Mouse (Mus musculus) heart, adult 11 months (tissue): ENCODE measurements around the gene Slc44a2.
"Not testable (repeated sequence)": the region's sequence is repeated elsewhere in the genome, so short reads cannot be mapped to it uniquely, and the experiment has no call there.

ENCODE experiments used
- DNase-seq: peaks from one replicate; pipeline ENCODE4 v3.0.0; 2022

Slc44a2 gene

GRCm38 (mm10) chr9:21305065-21305464 is 15.4 kb upstream of the Slc44a2 start:
- DNase-seq = no peak

GRCm38 (mm10) chr9:21309150-21309741 is 11.3 kb upstream of the Slc44a2 start:
- DNase-seq = no peak

- DNase-seq = peak; percentile 84
These were observed 8.8 kb upstream of the Slc44a2 start for GRCm38 (mm10) chr9:21311695-21312094.

DNA sequence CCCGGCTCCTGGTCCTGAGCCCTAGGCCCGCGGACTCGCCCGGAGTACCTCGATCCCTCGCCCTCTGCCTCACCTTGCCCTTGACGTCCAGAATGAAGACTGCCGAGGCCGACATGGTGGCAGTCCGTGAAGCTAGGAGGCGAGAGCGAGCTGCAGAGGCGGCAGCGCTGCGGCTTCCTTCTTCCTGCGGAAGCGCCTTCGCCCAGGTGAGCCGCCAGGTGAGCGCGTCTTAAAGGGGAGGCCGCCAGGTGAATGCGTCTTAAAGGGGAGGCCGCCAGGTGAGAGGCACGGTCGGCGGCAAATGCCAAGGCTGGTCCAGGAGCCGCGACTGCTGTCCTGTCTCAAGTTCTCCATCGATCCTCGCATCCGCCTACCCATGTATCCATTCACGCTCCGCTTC is 8.4 kb upstream of the Slc44a2 start, which contains the start of gene Ap1m2:
TSS of gene Ap1m2 (minus strand) at position 204 of the 400 bp plus-strand sequence.
- DNase-seq = peak; percentile 88

- peak; percentile 98 for DNase-seq
These were observed 7.1 kb upstream of the Slc44a2 start for GRCm38 (mm10) chr9:21313394-21313793.

DNA sequence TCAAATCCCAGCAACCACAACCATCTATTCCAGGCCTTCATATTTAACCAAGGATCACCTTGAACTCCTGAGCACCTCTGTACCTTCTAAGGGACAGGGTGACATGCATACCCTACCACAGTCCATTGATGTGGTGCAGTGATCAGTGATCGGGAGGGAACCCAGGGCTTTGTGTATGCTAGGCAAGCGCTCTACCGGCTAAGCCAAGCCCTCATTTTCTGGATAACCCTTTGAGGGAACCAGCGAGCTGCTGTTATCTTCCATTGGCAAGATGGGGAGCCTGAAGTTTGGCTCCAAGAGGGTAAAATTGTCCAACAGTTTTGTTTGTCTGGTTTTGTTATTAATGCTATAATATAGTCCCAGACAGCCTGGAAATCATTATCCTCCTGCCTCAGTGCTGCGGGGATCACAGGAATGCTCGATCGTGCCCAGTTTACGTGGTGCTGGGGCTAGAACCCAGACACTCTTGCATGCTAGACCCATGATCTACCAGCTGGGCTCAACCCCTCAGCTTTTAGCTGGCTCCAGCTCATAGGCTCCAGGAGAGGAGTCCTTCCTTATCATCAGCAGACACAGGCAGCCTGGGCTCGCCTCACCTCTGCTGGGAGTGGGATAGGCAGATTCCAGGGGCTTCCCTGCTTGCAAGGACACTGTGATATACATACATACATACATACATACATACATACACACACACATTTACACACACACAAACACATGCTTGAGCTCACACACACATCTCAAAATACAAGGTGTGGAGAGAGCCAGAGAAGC is 5.9 kb upstream of the Slc44a2 start:
- DNase-seq = peak; percentile 87

DNA sequence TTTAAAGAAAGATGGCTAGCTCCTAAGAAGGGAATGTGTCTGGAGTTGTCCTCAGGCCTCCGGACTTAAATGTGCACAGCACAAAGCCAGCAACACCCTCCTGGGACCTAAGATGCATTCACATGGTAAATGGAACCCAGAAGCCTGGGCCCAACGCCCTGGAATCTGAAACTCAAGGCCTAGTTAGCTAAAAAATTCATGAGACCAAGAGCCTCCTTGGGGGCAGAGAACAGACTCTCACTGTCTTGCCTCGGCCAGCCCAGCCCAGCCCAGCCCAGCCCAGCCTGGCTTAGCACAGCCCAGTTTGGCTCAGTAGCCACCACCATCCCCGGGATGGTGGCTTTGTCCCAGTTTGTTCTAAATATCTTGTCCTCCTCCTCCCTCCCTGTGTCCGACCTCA is 5.1 kb upstream of the Slc44a2 start:
- peak; percentile 85 for DNase-seq

GRCm38 (mm10) chr9:21316696-21317095 is 3.8 kb upstream of the Slc44a2 start:
- no peak for DNase-seq

- DNase-seq = no peak
These were observed 1.7 kb upstream of the Slc44a2 start for GRCm38 (mm10) chr9:21318792-21319191.

GRCm38 (mm10) chr9:21319503-21319902 is 995 bp upstream of the Slc44a2 start:
- no peak for DNase-seq

DNA sequence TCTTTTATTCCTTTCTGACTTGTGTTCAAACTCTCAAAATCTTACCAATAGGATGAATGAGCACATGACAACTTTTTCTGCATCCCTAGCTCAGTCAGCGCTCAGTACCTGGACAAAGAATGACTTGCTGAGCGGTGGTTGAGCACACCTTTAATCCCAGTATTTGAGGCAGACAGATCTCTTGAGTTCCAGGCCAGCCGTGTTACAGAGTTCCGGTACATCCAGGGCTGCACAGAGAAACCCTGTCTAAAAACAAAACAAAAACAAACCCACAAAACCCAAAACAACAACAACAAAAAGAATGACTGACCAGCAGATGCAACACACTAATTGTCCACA is 249 bp upstream of the Slc44a2 start:
- no peak for DNase-seq

- DNase-seq = peak; percentile 97
These were observed 976 bp downstream of the Slc44a2 start for GRCm38 (mm10) chr9:21321513-21321835.

GRCm38 (mm10) chr9:21322211-21322916 is 1.9 kb downstream of the Slc44a2 start:
- DNase-seq = peak; percentile 88

DNA sequence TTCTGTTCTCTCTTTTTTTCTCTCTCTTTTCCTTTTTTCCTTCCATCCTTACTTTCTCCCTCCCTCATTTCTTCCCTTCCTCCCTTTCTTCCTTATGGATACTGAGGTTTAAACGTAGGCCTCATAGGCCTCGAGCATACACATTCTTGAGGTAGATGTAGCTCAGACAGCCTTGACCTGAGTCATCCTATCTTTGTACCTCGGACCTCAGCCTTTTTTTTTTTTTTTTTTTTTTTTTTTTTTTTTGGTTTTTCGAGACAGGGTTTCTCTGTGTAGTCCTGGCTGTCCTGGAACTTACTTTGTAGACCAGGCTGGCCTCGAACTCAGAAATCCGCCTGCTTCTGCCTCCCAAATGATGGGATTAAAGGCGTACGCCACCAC is 2.4 kb downstream of the Slc44a2 start:
- not testable (repeated sequence) for DNase-seq

DNA sequence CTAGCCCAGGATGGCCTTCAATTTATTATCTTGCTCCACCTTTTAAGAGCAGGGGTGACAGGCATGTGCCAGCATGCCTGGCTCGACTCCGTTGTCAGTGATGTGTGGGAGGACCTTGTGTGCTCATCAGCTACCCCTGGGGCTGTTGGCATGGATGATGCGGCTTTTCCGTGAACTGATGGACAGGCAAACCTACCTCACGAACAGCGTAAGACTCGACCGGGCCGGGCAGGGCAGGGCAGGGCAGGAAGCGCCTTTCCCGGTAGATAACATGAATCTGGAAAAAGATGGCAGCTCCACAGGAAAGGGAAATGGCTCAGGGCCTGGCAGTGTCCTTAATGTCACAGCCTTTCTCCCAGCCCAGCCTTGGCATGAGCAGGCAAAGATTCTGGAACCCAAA is 3.8 kb downstream of the Slc44a2 start:
- DNase-seq = peak; percentile 93

- DNase-seq = no peak
These were observed 7.1 kb downstream of the Slc44a2 start for GRCm38 (mm10) chr9:21327569-21327968.

DNA sequence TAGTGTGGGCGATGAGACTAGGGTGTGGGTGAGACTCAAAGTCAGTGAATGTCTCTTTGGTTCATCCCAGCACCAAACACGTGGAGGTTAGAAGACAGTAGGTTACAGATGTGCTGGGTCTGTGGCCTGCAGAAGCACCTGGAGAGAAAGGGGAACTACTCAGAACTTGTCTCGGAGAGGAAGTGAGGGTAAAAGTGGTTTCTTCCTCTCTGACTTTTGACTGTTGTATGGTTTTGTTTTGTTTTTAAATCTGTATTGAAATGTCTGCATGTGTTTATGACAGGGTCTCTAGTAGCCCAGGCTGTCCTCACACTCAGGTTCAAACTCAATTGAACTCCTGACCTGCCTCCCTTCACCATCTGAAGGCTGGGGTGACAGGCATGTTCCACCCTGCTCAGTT is 7.5 kb downstream of the Slc44a2 start:
- DNase-seq = no peak

DNA sequence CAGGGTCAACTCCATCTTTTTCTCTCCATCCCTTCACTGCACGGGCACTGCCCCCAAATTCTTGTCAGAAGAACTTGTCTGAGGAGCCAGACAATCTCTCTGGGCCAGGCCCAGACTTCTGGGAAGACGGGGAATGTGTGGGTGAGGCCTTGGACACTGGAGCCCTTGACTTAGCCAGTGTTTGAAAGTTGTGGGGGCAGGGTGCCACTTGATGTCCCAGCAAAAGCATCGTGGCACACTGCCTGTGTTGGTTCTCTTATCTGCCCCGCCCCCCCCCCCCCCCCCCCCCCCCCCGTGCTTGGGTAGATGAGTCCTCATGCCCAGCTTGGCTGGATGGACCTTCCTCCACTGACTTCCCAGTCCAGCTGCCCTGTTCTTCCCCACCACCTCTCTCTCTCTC is 8.5 kb downstream of the Slc44a2 start:
- peak; percentile 97 for DNase-seq

DNA sequence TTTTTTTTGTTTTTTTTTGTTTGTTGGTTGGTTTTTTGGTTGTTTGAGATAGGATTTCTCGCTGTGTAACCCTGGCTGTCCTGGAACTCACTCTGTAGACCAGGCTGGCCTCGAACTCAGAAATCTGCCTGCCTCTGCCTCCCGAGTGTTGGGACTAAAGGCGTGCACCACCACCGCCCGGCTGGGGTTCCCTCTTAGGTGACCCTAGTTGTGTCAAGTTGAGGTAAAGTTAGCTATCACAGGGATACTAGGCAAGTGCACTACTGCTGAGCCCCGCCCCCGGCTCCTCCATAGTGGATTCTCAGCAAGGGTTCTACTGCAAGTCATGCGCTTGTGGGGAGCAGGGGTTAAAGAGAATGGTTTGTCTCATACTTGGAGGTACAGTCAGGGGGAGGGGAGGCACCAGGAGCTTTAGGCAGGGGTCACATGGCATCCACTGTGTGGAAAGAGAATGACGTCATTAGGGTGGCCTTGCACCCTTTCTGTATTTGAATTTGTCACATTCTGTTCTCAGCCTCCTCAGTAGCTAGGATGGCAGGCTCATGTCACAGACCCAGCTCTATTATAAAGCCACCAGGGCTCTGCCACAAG is 9.3 kb downstream of the Slc44a2 start:
- DNase-seq = peak; percentile 93

GRCm38 (mm10) chr9:21331365-21332140 is 11.1 kb downstream of the Slc44a2 start:
- peak; percentile 64 for DNase-seq

GRCm38 (mm10) chr9:21332161-21333061 is 11.9 kb downstream of the Slc44a2 start:
- DNase-seq = no peak

DNA sequence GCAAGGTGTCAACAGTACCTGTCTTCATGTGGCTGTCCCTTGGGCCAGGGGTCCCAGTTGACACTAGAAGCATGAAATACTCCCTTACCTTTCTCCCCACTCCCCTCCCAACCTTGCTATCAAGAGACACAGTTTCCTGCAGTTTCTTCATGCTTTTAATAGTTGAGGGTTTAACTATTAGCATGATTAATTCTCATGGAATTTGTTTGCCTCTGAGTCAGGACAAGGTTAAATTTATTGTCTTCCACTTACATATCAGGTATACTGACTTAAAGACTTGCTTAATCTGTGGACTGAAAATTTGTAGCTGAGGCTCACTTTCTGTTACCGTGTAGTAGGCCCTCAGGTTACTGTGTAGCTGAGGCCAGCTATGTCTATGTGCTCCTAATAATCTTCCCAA is 13.0 kb downstream of the Slc44a2 start:
- no peak for DNase-seq
